Mouse (Mus musculus) intestine, postnatal 0 days (tissue): Measurements from ENCODE around the gene Btrc. TPM values are rescaled to one million over a fixed set of nuclear protein-coding genes. Genes with fewer than 3 reads are reported as not detected.

Source experiments
- ATAC-seq: fragments of 200-750 bp; cut with Nextera tagmentation; 2 replicates; pipeline ENCODE4 v1.8.0; 2017; ENCODE audit warnings: mild to moderate bottlenecking, moderate TSS enrichment, moderate library complexity
- H3K27ac ChIP-seq: fragments of 300-500 bp; sonication (generic); 2 replicates; pipeline ENCODE4 v1.5.1; 2014; ENCODE audit warnings: mild to moderate bottlenecking, low read depth, low read length, moderate library complexity
- H3K27me3 ChIP-seq: fragments of 300-500 bp; sonication (generic); replicated peaks from 2 replicates; pipeline ENCODE4 v1.6.1; 2014; ENCODE audit warnings: low read length, mixed read lengths; ENCODE audit not compliant: control insufficient read depth, insufficient read depth
- H3K36me3 ChIP-seq: fragments of 300-500 bp; sonication (generic); 2 replicates; pipeline ENCODE4 v1.6.1; 2014; ENCODE audit warnings: mild to moderate bottlenecking, moderate library complexity; ENCODE audit not compliant: control insufficient read depth, insufficient read depth
- H3K4me1 ChIP-seq: fragments of 300-500 bp; sonication (generic); replicated peaks from 2 replicates; pipeline ENCODE4 v1.6.1; 2014; ENCODE audit warnings: antibody characterized with exemption, low read length, mixed read lengths; ENCODE audit not compliant: control insufficient read depth, insufficient read depth
- H3K4me2 ChIP-seq: fragments of 300-500 bp; sonication (generic); replicated peaks from 2 replicates; pipeline ENCODE4 v1.6.1; 2014; ENCODE audit warnings: low read depth, mild to moderate bottlenecking, moderate library complexity
- H3K4me3 ChIP-seq: fragments of 300-500 bp; sonication (generic); 2 replicates; pipeline ENCODE4 v1.5.1; 2014; ENCODE audit warnings: low read depth, low read length
- H3K9ac ChIP-seq: fragments of 300-500 bp; sonication (generic); 2 replicates; pipeline ENCODE4 v1.6.1; 2014; ENCODE audit warnings: mild to moderate bottlenecking, low read depth, low read length
- H3K9me3 ChIP-seq: fragments of 300-500 bp; sonication (generic); 2 replicates; pipeline ENCODE4 v1.6.1; 2016; ENCODE audit warnings: mixed run types; ENCODE audit not compliant: control insufficient read depth
- CTCF ChIP-seq: sonication (generic); IDR thresholded peaks from 2 replicates; pipeline ENCODE4 v1.5.1; 2016; ENCODE audit warnings: low read depth, mild to moderate bottlenecking, control low read depth, antibody characterized with exemption, moderate library complexity
- WGBS: fragments of 180-500 bp; shearing (Covaris S2); extraction: QIAGEN DNeasy Blood & Tissue Kit; methylation state at CpG from one replicate; pipeline ENCODE4 v1.1.7; 2014; 5-methylcytosine and 5-hydroxymethylcytosine counted together
- polyA plus RNA-seq: library from polyadenylated mRNA; unstranded; fragments of >200 nt; fragmentation: Nextera tagmentation; extraction: Ambion mirVana; gene quantifications from 2 replicates; pipeline ENCODE4 v1.2.1, GENCODE M21; 2015

Btrc gene
- polyA plus RNA-seq, 1 experiment from 2014 or later = 11.9 TPM

DNA sequence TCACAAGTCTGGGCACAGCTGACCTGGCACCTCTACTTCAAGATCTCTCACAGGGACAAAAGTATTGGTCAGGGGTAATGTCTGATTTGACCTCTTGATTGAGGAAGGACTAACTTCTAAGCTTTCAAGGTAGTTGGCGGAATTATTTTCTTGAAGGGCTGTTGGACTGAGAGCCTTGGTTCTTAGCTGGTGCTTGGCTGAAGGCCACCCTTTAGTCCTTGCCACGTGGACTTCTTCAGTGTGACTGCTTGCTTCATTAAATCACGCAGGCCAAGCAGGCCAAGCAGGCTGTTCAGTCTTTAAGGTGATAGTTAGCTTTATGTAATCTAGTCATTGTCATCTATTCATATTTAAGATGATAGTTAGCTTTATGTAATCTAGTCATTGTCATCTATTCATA lies 49.2 kb downstream of the Btrc start:
- Histone ChIP-seq H3K9ac (no peak overlapping the region), H3K9me3 (no peaks in the 10 kb centered on the region), H3K4me2 (no peak overlapping the region), H3K4me1 (no peaks in the 10 kb centered on the region), H3K36me3 (no peaks in the 10 kb centered on the region), H3K27ac (no peak overlapping the region), H3K4me3 (no peak overlapping the region), H3K27me3 (no peaks in the 10 kb centered on the region)
- 89% methylated on average over 3 of the region's 3 CpGs for WGBS
- no peak for ATAC-seq
- no peak for TF ChIP-seq CTCF

- ATAC-seq = no peak
- Histone ChIP-seq H3K4me3 (no peak overlapping the region), H3K27ac (no peak overlapping the region), H3K4me2 (no peak overlapping the region), H3K9me3 (no peaks in the 10 kb centered on the region), H3K36me3 (no peaks in the 10 kb centered on the region), H3K4me1 (no peaks in the 10 kb centered on the region), H3K9ac (no peak overlapping the region), H3K27me3 (no peaks in the 10 kb centered on the region)
- WGBS = 46% methylated on average over 3 of the region's 3 CpGs
- TF ChIP-seq CTCF = no peak
Measured at GRCm38 (mm10) chr19:45413966-45414365, 50.4 kb downstream of the Btrc start.

DNA sequence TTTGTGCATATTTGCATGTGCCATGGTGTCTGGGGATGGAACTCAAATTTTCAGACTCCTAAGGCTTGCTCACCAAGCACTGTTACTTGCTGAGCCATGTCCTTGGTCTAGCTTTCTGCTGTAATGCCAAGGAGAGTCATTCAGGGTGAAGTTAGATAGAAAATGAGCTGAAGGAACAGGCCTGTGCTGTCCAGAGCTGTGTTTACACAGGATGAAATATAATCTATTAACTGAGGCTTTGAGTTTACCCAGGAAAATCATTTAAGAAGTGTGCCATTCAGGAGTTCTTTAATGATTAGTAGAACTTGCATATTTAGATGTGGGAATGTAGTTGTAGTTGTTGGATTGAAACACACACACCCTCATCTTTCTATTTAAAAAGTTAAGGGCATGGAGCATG lies 54.1 kb downstream of the Btrc start:
- no peaks in the 10 kb centered on the region for H3K36me3 ChIP-seq
- H3K27ac ChIP-seq = no peak overlapping the region
- H3K27me3 ChIP-seq = no peaks in the 10 kb centered on the region
- no peak overlapping the region for H3K4me2 ChIP-seq
- no peak overlapping the region for H3K9ac ChIP-seq
- H3K9me3 ChIP-seq = no peaks in the 10 kb centered on the region
- no peak for TF ChIP-seq CTCF
- no peak overlapping the region for H3K4me3 ChIP-seq
- no peak for ATAC-seq
- H3K4me1 ChIP-seq = no peaks in the 10 kb centered on the region

GRCm38 (mm10) chr19:45422276-45422675 lies 58.7 kb downstream of the Btrc start:
- Histone ChIP-seq H3K36me3 (no peaks in the 10 kb centered on the region; the same call in 1 of the 2 replicates), H3K27ac (no peak overlapping the region), H3K27me3 (no peaks in the 10 kb centered on the region), H3K9ac (no peak overlapping the region), H3K9me3 (no peaks in the 10 kb centered on the region), H3K4me1 (no peaks in the 10 kb centered on the region), H3K4me2 (peak overlapping the region; percentile 38; the same call in 1 of the 2 replicates), H3K4me3 (no peak overlapping the region)
- TF ChIP-seq CTCF = no peak
- ATAC-seq = no peak
- WGBS = 35% methylated on average over 7 of the region's 7 CpGs

- no peak for TF ChIP-seq CTCF
- no peak overlapping the region for H3K9ac ChIP-seq
- H3K27ac ChIP-seq = no peak overlapping the region
- no peaks in the 10 kb centered on the region for H3K9me3 ChIP-seq
- ATAC-seq = no peak
- 59% methylated on average over 4 of the region's 4 CpGs for WGBS
- no peaks in the 10 kb centered on the region for H3K4me1 ChIP-seq
- H3K4me2 ChIP-seq = no peak overlapping the region
- H3K27me3 ChIP-seq = no peaks in the 10 kb centered on the region
- H3K4me3 ChIP-seq = no peak overlapping the region
- no peaks in the 10 kb centered on the region; the same call in 1 of the 2 replicates for H3K36me3 ChIP-seq
Measured at GRCm38 (mm10) chr19:45428146-45428545, 64.6 kb downstream of the Btrc start.

- no peaks in the 10 kb centered on the region for H3K27me3 ChIP-seq
- ATAC-seq = no peak
- H3K36me3 ChIP-seq = no peaks in the 10 kb centered on the region
- no peak overlapping the region for H3K4me2 ChIP-seq
- no peak overlapping the region for H3K9ac ChIP-seq
- H3K4me1 ChIP-seq = no peaks in the 10 kb centered on the region
- 79% methylated on average over 6 of the region's 6 CpGs for WGBS
- no peak overlapping the region for H3K27ac ChIP-seq
- TF ChIP-seq CTCF = peak; percentile 33
- no peaks in the 10 kb centered on the region for H3K9me3 ChIP-seq
- no peak overlapping the region for H3K4me3 ChIP-seq
Measured at GRCm38 (mm10) chr19:45430971-45431633, 67.6 kb downstream of the Btrc start.
